Mouse (Mus musculus) T-helper 1 cell (primary cell): ENCODE measurements around the gene Traip.

Source experiments
- in situ Hi-C: fragments of 300-600 bp; cut with MboI, MseI; formaldehyde crosslinking; loops from one replicate; pipeline ENCODE4 v1.15.1; 2025; ENCODE audit warnings: high pct_unique_total_duplicates

The Traip gene

DNA sequence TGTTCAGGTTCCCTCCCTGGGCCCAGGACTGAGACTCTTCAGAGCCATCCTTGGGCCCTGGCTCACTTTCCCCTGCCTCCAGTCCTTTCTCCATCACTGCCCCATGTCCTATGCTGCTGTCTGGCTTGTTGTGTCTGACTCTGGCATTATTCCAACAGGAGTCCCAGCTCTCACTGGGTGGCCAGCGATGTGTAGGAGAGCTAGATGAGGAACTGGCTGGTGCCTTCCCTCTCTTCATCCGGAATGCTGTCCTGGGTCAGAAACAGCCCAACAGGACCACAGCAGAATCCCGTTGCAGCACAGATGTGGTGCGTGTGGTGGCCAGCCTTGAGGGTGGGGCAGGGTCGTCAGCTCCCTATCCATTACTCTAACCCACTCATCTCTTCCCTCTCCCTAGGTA is 20.4 kb downstream of the Traip start:
- in situ Hi-C loops: no loop called here

- in situ Hi-C loops: no loop called here
Measured at GRCm38 (mm10) chr9:107971690-107972541, 22.0 kb downstream of the Traip start.

GRCm38 (mm10) chr9:107974491-107975171 is 24.7 kb downstream of the Traip start:
- in situ Hi-C loops: no loop called here

DNA sequence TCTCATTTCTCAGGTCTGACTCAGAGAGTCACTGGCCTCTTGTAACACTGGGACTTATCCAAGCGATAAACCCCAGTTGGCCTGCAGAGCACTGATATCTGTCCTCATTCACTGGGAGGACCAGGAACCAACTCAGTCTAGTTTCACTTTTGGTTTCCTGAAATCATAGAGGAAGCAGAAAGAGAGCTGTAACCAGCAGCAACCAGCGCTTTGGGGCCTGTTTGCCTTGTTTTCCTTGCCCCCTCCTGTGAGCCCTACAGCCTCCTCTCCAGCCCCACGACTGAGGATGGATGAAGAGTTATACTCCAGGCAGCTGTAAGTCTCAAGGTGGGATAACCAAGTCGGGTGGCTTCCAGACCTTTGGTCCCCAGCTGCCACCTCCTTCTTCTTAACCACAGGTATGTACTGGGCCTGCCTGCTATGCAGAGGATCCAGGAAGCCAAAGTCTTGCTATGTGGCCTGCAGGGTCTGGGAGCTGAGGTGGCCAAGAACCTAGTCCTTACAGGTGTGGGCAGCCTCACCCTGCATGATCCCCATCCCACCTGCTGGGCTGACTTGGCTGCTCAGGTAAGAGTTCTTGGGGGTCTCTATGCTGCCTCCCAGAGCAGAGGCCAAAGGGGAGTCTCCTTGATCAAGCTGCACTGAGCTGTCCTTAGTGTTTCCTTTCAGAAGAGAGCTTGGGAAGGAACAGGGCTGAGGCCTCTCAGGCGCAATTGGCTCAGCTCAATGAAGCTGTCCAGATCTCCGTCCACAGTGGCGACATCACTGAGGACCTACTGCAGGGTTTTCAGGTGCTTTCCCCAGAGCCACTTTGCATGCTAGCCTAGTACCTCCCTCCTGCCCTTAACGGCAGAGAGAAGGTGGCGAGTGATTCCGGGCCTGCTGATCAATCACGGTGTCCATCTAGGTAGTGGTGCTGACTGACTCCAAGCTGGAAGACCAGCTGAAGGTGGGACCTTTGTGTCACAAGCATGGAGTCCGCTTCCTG is 25.8 kb downstream of the Traip start, which contains the start of gene Uba7:
Uba7 (plus strand) TSS at position 107 of the 988 bp plus-strand sequence.
- in situ Hi-C loops: no loop called here

DNA sequence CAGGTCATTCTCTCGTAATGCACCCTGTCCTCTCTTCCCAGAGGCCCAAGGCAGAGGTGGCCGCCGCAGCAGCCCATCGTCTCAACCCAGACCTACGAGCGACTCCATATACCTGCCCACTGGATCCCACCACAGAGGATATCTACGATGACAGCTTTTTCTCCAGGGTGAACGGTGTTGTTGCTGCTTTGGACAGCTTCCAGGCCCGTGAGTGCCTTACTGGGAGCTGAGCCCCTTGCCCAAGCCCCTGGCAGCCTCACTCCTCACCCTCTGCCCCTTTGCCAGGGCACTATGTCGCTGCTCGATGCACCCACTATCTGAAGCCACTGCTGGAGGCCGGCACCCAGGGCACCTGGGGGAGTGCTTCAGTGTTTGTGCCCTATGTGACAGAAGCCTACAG is 28.9 kb downstream of the Traip start:
- in situ Hi-C loops: no loop called here

- in situ Hi-C loops: no loop called here
Measured at GRCm38 (mm10) chr9:107981684-107982605, 32.0 kb downstream of the Traip start.

GRCm38 (mm10) chr9:107982681-107983346 is 32.9 kb downstream of the Traip start, which contains the start of gene Gm20661:
TSS of gene Gm20661 (plus strand) at chr9:107983058.
- in situ Hi-C loops: no loop called here

GRCm38 (mm10) chr9:107983421-107983890 is 33.5 kb downstream of the Traip start:
- in situ Hi-C loops: no loop called here

DNA sequence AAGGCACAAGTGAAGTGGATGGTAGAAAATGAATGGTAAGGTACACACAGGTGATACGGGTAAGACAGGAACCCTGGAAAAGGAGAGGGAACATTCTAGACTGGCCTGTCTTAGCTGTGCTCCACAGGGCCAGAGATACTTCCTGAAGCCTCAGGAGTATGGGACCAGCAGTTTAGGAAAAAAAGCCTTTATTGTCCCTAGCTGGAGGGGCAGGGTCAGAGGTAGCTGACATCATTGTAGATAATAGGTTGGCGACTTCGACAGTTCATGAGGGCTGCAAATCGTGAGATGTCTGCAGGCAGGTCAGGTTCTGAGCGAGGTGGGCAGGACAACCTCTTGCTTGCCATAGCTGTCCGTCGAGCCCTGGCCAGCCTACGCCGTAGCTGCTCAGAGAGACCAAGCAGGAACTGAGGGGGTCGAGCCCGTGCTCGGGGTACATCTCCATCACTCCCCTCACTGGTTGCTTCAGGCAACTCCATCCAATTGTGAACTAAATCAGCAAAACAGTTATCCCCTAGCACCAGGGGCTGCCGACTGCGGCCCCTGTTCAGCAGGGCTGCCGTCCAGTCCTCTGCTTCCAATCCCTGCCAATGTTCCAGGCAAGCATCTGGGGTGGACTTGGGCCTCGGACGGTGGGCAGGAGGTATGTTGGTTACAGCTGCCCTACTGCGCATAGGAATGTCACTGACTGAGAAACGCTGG is 34.3 kb downstream of the Traip start:
- in situ Hi-C loops: no loop called here

DNA sequence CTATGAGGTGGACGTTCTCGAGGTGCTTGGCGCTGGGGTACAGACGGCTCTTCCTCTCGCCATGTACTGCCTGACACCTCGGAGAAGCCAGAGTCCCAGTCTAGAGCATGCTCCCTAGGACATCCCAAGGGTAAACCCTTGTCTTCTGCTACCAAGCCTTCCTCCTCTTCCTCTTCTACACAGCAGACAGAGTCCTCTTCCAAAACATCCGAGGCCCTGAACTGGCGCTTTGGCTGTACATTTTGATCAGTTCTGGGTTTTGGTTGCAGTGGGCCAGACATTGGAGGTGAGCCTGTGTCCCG is 34.8 kb downstream of the Traip start:
- in situ Hi-C loops: no loop called here

DNA sequence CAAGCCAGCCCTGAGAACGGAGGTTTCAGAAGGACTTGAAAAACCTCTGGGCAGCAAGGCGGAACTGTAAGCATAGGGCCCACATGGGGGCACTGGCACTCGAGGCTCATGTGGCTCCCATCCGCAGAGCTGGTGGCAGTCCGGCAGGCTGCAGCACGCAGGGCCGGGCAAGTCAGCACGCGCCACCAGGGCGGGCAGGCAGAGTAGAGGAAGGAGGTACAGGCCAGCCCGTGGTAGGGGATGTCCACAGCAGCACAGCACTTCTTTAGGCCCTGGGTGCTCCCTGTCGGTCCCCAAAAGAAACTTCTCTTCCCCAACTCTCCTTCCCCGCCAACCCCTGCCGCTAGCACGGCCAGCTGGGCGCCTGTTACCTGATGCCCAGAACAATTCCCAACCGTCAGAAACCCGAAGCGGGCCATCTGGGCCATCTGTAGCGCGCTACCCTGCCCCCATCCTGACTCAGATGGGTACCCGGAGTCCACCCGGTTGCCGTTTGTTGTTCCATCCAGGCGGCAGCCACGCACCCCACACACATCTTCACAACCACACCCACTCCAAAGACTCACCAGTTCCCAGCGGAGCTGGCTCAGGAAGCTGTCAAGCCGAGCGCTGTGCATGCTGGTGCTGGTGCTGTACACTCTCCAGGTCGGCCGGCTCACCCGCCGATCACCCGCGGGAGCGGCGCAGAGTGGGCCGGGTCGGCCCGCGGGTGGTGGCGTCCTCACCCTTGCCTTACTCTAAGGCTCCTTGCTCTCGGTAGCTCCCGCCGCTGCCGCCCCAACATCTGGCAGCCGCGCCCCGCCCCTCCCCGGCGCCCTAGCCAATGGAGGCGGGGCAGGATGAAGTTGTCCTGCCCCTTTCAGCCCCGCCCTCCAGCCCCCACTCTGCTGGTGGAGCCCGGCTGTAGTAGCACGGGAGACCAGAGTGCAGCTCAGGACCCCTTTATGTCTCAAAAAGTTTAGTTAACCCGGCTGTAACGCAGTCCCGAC is 35.5 kb downstream of the Traip start, which contains the start of gene Inka1:
Inka1 (minus strand) TSS at position 749 of the 989 bp plus-strand sequence.
- in situ Hi-C loops: no loop called here

DNA sequence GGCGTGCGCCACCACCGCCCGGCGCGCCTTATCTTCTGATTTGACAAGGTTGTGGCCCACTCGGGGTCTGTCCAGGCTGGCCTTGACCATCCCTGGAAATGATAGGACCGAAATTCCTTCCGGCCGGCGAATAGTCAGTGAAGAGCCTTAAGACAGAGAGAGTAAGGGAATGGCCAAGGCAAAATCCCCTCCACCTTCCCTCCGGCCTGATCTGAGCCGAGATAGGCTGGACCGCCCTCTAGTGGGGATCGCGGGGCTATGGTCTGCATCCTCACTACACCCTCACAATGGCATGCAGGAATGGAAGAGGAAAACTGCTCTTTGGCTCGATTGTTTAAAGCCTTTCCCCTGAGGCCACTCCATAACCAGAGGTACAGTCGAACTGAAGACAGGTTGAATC is 36.4 kb downstream of the Traip start:
- in situ Hi-C loops: no loop called here

- in situ Hi-C loops: no loop called here
Measured at GRCm38 (mm10) chr9:107987950-107988349, 38.0 kb downstream of the Traip start.

DNA sequence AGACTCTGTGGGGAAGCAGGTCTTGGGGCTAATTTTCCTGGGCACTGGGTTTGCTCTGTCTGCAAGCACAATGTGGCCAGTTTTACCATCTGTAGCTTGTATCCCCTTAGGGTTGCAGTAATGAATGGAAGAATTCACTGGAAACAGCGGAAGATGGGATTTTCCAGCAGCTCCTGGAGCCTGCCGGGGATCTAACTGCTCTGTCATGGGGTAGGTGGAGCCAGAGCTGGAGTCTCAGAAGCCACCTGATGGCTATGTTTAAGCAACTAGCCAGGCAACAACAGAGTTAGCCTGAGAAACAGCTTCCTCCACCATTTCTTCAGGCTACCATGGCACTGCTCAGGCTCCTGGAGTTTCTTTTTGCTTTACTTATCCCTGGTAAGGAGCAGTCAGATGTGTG is 42.3 kb downstream of the Traip start, which contains the start of gene Cdhr4:
Cdhr4 (plus strand) TSS at position 301 of the 400 bp plus-strand sequence.
- in situ Hi-C loops: no loop called here

GRCm38 (mm10) chr9:107993013-107993412 is 43.1 kb downstream of the Traip start:
- in situ Hi-C loops: no loop called here

- in situ Hi-C loops: no loop called here
Measured at GRCm38 (mm10) chr9:107994464-107994863, 44.5 kb downstream of the Traip start.

- in situ Hi-C loops: no loop called here
Measured at GRCm38 (mm10) chr9:107995513-107995912, 45.6 kb downstream of the Traip start.

DNA sequence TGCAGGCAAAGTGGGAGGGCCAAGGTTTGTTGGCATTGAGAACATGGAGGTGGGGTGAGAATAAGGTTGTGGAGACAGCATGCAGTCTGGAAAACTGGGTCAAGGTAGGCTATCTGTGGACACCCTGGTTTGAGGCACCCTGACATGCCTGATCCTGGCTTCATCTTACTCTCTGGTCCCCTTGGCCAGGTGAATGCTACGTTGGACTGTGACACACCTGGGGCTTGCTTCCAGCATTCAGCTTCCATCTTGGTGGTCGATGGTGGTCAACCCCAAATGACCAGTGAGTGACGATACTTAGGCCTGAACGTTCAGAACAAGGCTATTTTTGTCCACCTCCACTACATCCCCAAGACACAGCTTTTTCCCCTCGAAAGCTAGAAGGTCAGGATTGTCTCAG is 46.1 kb downstream of the Traip start, which contains the start of gene Gm20662:
Gm20662 (plus strand) TSS at position 301 of the 400 bp plus-strand sequence.
- in situ Hi-C loops: no loop called here
